Mouse (Mus musculus) testis, adult 2 months (tissue): ENCODE results near the gene Tatdn2.

Experiments used
- CTCF ChIP-seq: fragments of 200-500 bp; IDR thresholded peaks from 2 replicates; pipeline ENCODE4 v1.5.1; 2012; ENCODE audit warnings: low read depth, mild to moderate bottlenecking, inconsistent platforms, low read length, moderate library complexity; ENCODE audit not compliant: control insufficient read depth, insufficient read depth, insufficient replicate concordance
- POLR2A ChIP-seq: fragments of 200-500 bp; IDR thresholded peaks from 2 replicates; pipeline ENCODE4 v1.6.1; 2012; ENCODE audit warnings: low read depth, mild to moderate bottlenecking, inconsistent platforms, low read length, moderate library complexity; ENCODE audit not compliant: control insufficient read depth

GRCm38 (mm10) chr6:113690400-113691083 lies 6.3 kb upstream of the Tatdn2 start:
- TF ChIP-seq CTCF = no peak
- TF ChIP-seq POLR2A = no peak
